Mouse (Mus musculus) thymus, adult 2 months (tissue): Measurements from ENCODE around the gene Igfbp1. TPM values are rescaled to one million over a fixed set of nuclear protein-coding genes. Genes with fewer than 3 reads are reported as not detected.

Source experiments
- DNase-seq: peaks from one replicate; pipeline ENCODE4 v3.0.0; 2021
- H3K27ac ChIP-seq: fragments of 200-500 bp; 2 replicates; pipeline ENCODE4 v1.5.1; 2012; ENCODE audit warnings: low read length, control low read depth; ENCODE audit not compliant: control insufficient read depth, insufficient read depth
- H3K27me3 ChIP-seq: fragments of 200-500 bp; 2 replicates; pipeline ENCODE4 v1.6.1; 2012; ENCODE audit warnings: mild to moderate bottlenecking, low read length, moderate library complexity, mixed read lengths; ENCODE audit not compliant: control insufficient read depth, insufficient read depth
- H3K36me3 ChIP-seq: fragments of 200-500 bp; 2 replicates; pipeline ENCODE4 v1.6.1; 2012; ENCODE audit warnings: mild to moderate bottlenecking, low read length, moderate library complexity; ENCODE audit not compliant: control insufficient read depth, insufficient read depth
- H3K4me1 ChIP-seq: fragments of 200-500 bp; replicated peaks from 2 replicates; pipeline ENCODE4 v1.6.1; 2012; ENCODE audit warnings: low read length; ENCODE audit not compliant: control insufficient read depth, insufficient read depth
- H3K4me3 ChIP-seq: fragments of 200-500 bp; 2 replicates; pipeline ENCODE4 v1.5.1; 2012; ENCODE audit warnings: mild to moderate bottlenecking, low read length, control low read depth, moderate library complexity; ENCODE audit not compliant: control insufficient read depth, insufficient read depth
- CTCF ChIP-seq: fragments of 200-500 bp; IDR thresholded peaks from 2 replicates; pipeline ENCODE4 v1.5.1; 2012; ENCODE audit warnings: mild to moderate bottlenecking, control low read depth, low read length, moderate library complexity, borderline replicate concordance; ENCODE audit not compliant: control insufficient read depth, poor library complexity, insufficient read depth; ENCODE audit errors: extremely low read depth
- POLR2A ChIP-seq: fragments of 200-500 bp; IDR thresholded peaks from 2 replicates; pipeline ENCODE4 v1.6.1; 2012; ENCODE audit warnings: mild to moderate bottlenecking, low read length, control low read depth, moderate library complexity; ENCODE audit not compliant: control insufficient read depth, poor library complexity, insufficient read depth; ENCODE audit errors: extremely low read depth
- WGBS: fragments of 180-500 bp; shearing (Covaris S2); methylation state at CpG from one replicate; pipeline ENCODE4 v1.1.7; 2018; 5-methylcytosine and 5-hydroxymethylcytosine counted together
- polyA plus RNA-seq: library from polyadenylated mRNA; depleted of rRNA; stranded (reverse); fragments of >200 nt; gene quantifications from 2 replicates; pipeline ENCODE4 v1.2.3, GENCODE M21; 2012

Igfbp1 gene
- polyA plus RNA-seq, 1 experiment = 0.30 TPM

DNA sequence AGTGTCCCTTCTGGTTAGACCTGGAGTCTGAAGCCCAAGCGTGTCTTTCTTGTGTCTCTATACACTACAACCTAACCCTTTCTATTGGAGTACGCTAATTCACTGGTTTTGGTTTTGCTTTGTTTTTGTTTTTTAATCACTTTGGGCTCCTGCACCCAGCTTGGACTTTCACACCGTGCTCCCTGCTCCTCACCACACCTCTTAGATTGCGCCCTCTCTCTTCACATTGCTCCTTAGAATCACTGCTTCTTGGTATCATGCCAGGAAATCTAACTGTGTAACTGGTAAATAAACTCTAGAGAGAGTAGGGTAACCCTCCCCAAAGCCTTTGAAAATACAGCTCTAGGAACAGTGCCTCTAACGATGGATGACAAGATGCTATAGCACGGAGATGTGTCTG is 39.4 kb upstream of the Igfbp1 start:
- H3K27ac ChIP-seq = no peak overlapping the region
- H3K4me3 ChIP-seq = no peak overlapping the region
- DNase-seq = no peak
- H3K36me3 ChIP-seq = no peaks in the 10 kb centered on the region
- peaks cover 18% of the 10 kb centered on the region for H3K4me1 ChIP-seq
- no peaks in the 10 kb centered on the region for H3K27me3 ChIP-seq
- 90% methylated on average over 6 of the region's 6 CpGs for WGBS
- TF ChIP-seq CTCF (no peak), POLR2A (no peak)

DNA sequence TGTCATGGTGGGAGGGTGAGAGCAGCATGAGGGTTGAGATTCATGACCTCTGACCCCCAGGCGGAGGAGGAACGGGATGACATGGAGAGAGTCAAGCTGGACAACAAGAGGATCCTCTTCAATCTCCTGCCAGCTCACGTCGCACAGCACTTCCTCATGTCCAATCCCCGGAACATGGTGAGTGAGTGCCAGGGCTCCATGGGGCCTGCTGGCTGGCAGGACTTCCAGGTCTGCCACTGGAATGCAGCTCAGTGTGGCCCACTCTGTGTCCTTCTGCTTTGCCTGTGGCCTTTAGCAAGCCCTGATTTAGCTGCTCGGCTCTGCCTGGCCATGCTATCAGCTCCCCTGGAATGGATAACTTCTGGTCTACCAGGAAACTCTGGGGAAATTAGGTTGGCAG is 37.4 kb upstream of the Igfbp1 start:
- TF ChIP-seq POLR2A (no peak), CTCF (no peak)
- no peak for DNase-seq

DNA sequence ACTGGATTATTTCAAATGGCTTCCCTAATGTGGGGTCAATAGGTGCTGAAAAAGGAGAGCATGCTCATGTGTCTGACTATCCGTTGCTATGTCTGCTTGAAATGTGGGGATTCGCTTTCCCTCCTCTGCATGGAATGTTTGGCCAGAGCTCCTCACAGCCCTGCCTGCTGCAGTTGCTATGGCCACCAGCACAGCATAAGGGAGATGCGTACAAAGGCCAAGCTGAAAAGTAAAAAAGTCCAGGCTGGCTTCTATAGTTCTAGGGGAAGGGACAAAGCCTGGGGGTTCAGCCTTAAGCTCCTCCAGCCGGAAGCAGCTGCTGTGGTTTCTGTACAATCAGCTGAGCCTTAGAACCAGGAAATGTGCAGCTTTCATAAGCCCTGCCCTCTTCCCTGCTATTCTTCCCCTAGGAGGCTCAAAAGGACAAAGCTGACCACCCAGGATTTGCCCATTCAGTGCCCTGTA is 36.9 kb upstream of the Igfbp1 start:
- DNase-seq = peak; percentile 55
- H3K4me1 ChIP-seq = peaks cover 17% of the 10 kb centered on the region
- no peaks in the 10 kb centered on the region for H3K27me3 ChIP-seq
- no peaks in the 10 kb centered on the region for H3K36me3 ChIP-seq
- WGBS = 54% methylated on average over 4 of the region's 4 CpGs
- H3K27ac ChIP-seq = peak overlapping the region; percentile 87
- no peak overlapping the region for H3K4me3 ChIP-seq
- TF ChIP-seq CTCF = no peak
- TF ChIP-seq POLR2A = no peak

More for the DNA sequence above, 37.4 kb upstream of the Igfbp1 start:
- Histone ChIP-seq H3K4me1 (peaks cover 18% of the 10 kb centered on the region), H3K27ac (peak overlapping the region; percentile 87; the same call in 1 of the 2 replicates), H3K27me3 (no peaks in the 10 kb centered on the region), H3K4me3 (no peak overlapping the region), H3K36me3 (no peaks in the 10 kb centered on the region)
- WGBS = 90% methylated on average over 6 of the region's 6 CpGs

DNA sequence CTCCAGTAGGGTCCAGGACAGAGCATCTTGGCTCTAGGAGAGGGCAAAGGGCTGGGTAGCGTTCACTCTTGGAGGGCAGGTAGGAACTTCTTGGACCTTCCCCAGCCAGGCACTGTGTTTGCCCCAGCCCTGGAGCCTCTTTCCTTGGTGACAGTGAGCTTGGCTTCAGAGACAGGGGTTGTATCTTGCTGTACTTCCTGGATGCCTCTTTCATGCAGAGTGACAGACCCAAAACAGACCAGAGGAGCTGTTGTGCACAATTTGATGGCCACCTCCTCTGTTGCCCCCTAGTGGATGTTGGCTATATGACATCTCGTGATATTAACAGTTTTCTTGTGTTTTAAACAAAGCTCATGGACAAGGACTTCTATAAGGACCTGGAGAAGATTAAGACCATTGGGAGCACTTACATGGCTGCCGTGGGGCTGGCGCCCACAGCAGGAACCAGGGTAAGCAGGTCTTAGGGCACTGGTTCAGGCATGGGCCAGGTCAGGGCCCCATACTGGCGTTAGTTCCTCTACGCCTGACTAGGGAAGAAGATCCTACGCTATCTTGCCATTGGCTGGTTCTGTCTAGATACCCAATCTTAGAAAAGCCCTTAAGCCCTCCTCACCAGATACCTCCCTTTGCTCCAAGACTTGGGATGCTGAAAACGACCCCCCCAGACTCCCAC is 35.9 kb upstream of the Igfbp1 start:
- peak; percentile 69 for DNase-seq
- no peaks in the 10 kb centered on the region for H3K27me3 ChIP-seq
- peak overlapping the region; percentile 87 for H3K27ac ChIP-seq
- H3K4me3 ChIP-seq = no peak overlapping the region
- peaks cover 15% of the 10 kb centered on the region for H3K4me1 ChIP-seq
- 81% methylated on average over 8 of the region's 8 CpGs for WGBS
- H3K36me3 ChIP-seq = no peaks in the 10 kb centered on the region
- TF ChIP-seq CTCF (no peak), POLR2A (no peak)

DNA sequence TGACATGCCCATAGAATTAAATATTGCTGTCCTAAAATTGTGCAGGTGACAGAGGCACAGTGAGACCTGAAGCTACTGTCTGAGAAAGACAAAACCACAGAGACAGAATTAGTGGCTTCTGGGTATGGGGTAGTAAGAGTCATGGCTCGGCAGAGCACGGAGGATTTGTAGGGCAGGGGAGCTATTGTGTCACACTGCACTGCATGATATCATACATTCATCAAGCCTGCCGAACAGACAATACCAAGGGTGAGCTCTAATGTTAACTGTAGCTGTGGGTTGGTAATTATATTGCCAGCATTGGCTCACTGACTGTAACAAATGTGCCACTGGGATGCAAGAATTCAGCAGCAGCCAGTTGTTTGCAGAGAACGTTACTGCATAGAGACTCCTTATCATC is 33.2 kb upstream of the Igfbp1 start:
- 80% methylated on average over 4 of the region's 4 CpGs for WGBS
- TF ChIP-seq CTCF (no peak), POLR2A (no peak)
- H3K4me3 ChIP-seq = no peak overlapping the region

DNA sequence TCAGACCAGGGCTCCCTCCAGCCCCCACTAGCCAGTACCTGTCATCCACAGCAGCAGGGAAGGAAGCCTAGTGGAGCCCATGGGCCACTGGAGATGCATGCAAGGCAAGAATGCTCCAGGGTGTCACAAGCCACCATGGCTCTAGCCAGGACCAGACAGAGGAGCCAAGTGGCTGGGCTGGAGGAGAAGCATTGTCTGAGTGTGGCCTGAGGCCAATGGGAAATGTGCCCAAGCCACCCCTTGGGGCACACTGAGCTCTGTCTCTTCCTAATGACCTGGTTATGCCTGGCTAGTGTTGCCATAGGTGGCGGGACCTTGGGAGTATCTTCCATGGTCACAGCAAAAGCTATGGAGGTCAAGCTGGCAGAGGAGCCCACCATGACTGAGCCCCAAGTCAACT is 27.9 kb upstream of the Igfbp1 start:
- no peak for DNase-seq
- Histone ChIP-seq H3K4me3 (no peak overlapping the region), H3K27me3 (no peaks in the 10 kb centered on the region), H3K36me3 (no peaks in the 10 kb centered on the region), H3K27ac (no peak overlapping the region), H3K4me1 (no peaks in the 10 kb centered on the region)
- WGBS = 86% methylated on average over 1 of the region's 1 CpGs
- TF ChIP-seq CTCF = no peak
- no peak for TF ChIP-seq POLR2A

More for the DNA sequence above, 33.2 kb upstream of the Igfbp1 start:
- DNase-seq = no peak
- Histone ChIP-seq H3K27me3 (no peaks in the 10 kb centered on the region), H3K27ac (no peak overlapping the region), H3K36me3 (no peaks in the 10 kb centered on the region), H3K4me1 (peaks cover 15% of the 10 kb centered on the region)
